Mouse (Mus musculus): Measurements from ENCODE around the gene Vmn1r47. TPM values are rescaled to one million over a fixed set of nuclear protein-coding genes. Genes with fewer than 3 reads are reported as not detected.

Vmn1r47 gene
- polyA plus RNA-seq (2021; fragmentation: Nextera tagmentation): not detected in 2 replicates
- long read RNA-seq, experiment 1: 0 reads
- long read RNA-seq, experiment 2: 0 reads

DNA sequence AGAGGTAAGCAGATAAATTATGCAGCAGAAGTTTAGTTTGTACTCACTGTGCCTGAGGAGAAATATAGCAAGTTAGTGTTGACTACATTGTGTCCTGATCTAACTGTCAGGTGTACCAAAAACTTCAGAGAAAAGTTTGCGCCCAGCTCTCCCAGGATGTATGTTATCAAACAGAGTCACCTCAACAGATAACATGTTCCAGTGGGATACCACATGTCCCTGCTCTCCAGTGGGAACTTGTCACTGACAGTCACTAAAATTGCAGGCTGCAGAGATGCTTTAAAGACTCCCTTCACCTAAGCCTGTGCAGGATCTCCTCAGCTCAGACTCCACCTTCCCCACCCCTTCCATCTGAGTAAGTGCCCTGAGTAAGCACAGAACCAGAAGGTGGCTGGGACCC lies at the start of gene Vmn1r47:
Gene Vmn1r47, plus strand, starts transcription at position 301 of the 400 bp plus-strand sequence.

GRCm38 (mm10) chr6:89969013-89969412 lies 46.9 kb upstream of the Vmn1r47 start, which contains the start of gene Vmn1r46:
Gene Vmn1r46 (plus strand): TSS chr6:89969313.

GRCm38 (mm10) chr6:90036741-90037140 lies 20.8 kb downstream of the Vmn1r47 start, which contains the start of gene Vmn1r48:
Gene Vmn1r48 (minus strand): TSS chr6:90036841.

Other genes with a start within 250 kb of the Vmn1r47 start
- gene Vmn1r42, start 139.7 kb upstream of the Vmn1r47 start, polyA plus RNA-seq (2021; fragmentation: Nextera tagmentation): not detected in 2 replicates
- not detected in 2 replicates for gene Vmn1r43, start 139.7 kb upstream of the Vmn1r47 start, polyA plus RNA-seq (2021; fragmentation: Nextera tagmentation)
- gene Vmn1r44, start 132.5 kb upstream of the Vmn1r47 start, polyA plus RNA-seq (2021; fragmentation: Nextera tagmentation): not detected in 2 replicates
- not detected in 2 replicates for gene Vmn1r45, start 75.5 kb upstream of the Vmn1r47 start, polyA plus RNA-seq (2021; fragmentation: Nextera tagmentation)
- gene Vmn1r46, start 46.8 kb upstream of the Vmn1r47 start, polyA plus RNA-seq (2021; fragmentation: Nextera tagmentation): not detected in 2 replicates
- not detected in 2 replicates for gene Vmn1r48, start 20.7 kb downstream of the Vmn1r47 start, polyA plus RNA-seq (2021; fragmentation: Nextera tagmentation)
- not detected in 2 replicates for gene Vmn1r49, start 62.4 kb downstream of the Vmn1r47 start, polyA plus RNA-seq (2021; fragmentation: Nextera tagmentation)
- gene Vmn1r50, start 85.3 kb downstream of the Vmn1r47 start, polyA plus RNA-seq (2021; fragmentation: Nextera tagmentation): not detected in 2 replicates
- gene Vmn1r51, start 106.4 kb downstream of the Vmn1r47 start, polyA plus RNA-seq (2021; fragmentation: Nextera tagmentation): not detected in 2 replicates
- not detected in 2 replicates for gene Vmn1r52, start 158.7 kb downstream of the Vmn1r47 start, polyA plus RNA-seq (2021; fragmentation: Nextera tagmentation)
- not detected in 2 replicates for gene V1ra8, start 186.6 kb downstream of the Vmn1r47 start, polyA plus RNA-seq (2021; fragmentation: Nextera tagmentation)
- gene Vmn1r53, start 208.3 kb downstream of the Vmn1r47 start, polyA plus RNA-seq (2021; fragmentation: Nextera tagmentation): not detected in 2 replicates
- gene Vmn1r54, start 230.2 kb downstream of the Vmn1r47 start, polyA plus RNA-seq (2021; fragmentation: Nextera tagmentation): not detected in 2 replicates